Mouse (Mus musculus) MN1 (cell line): ENCODE data around the gene Vmn1r137.
"Not testable (repeated sequence)": the region's sequence is repeated elsewhere in the genome, so short reads cannot be mapped to it uniquely, and the experiment has no call there.

Experiments
- DNase-seq: peaks from one replicate; pipeline ENCODE4 v3.0.0-alpha.2; 2016; ENCODE audit warnings: low spot score

Vmn1r137 gene

DNA sequence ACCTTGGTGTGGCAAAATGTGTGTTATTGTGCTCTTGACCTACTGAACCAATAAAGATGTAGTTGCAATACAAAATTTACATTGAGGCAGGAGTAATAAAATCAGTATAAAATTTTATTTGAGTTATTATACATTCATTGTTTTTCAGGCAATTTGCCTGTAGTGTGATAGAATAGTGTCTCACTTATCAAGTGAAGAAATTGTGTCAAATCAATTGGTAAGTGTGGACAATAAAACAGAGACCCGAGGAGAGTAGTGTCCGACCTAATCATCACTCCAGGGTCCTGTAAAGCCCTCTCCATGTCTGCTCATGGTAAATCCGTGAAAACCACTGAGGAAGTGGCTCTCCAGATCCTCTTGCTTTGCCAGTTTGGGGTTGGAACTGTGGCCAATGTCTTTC, at the start of gene Vmn1r137:
TSS of gene Vmn1r137 (plus strand) at position 301 of the 400 bp plus-strand sequence.
- not testable (repeated sequence) for DNase-seq

DNA sequence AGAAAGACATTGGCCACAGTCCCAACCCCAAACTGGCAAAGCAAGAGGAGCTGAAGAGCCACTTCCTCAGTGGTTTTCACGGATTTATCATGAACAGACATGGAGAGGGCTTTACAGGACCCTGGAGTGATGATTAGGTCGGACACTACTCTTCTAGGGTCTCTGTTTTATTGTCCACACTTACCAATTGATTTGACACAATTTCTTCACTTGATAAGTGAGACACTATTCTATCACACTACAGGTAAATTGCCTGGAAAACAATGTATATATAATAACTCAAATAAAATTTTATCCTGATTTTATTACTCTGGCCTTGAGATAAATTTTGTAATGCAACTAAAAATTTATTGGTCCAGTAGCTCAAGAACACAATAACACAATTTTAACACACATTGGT, 34.4 kb downstream of the Vmn1r137 start, which contains the start of gene Vmn1r138:
TSS of gene Vmn1r138 (minus strand) at position 101 of the 400 bp plus-strand sequence.
- not testable (repeated sequence) for DNase-seq
